Mouse (Mus musculus): ENCODE measurements at regions not wholly inside any gene's neighbourhood (a gene's known extent, or its start where the extent isn't known, plus 50 kb on each side); places are given as distances from the start of the nearest gene placed in this dataset.

- Histone ChIP-seq H3K9me3 (no peaks in the 10 kb centered on the region), H3K27ac (no peak overlapping the region), H3K4me3 (no peak overlapping the region), H3K9ac (no peak overlapping the region), H3K4me2 (no peak overlapping the region), H3K36me3 (replicated peaks) (no peaks in the 10 kb centered on the region), H3K27me3 (replicated peaks) (no peaks in the 10 kb centered on the region), H3K4me1 (no peaks in the 10 kb centered on the region)
- ATAC-seq (replicated peaks) = no peak
- 79% methylated on average over 3 of the region's 3 CpGs for WGBS
These were observed 144.3 kb upstream of the Tgfbr2 start for GRCm38 (mm10) chr9:116319421-116319820.

GRCm38 (mm10) chr9:116316582-116317095, 141.5 kb upstream of the Tgfbr2 start:
- 87% methylated on average over 4 of the region's 4 CpGs for WGBS
- Histone ChIP-seq H3K4me1 (no peaks in the 10 kb centered on the region), H3K4me3 (no peak overlapping the region), H3K36me3 (replicated peaks) (no peaks in the 10 kb centered on the region), H3K9me3 (no peaks in the 10 kb centered on the region), H3K4me2 (no peak overlapping the region), H3K9ac (no peak overlapping the region), H3K27me3 (replicated peaks) (no peaks in the 10 kb centered on the region), H3K27ac (no peak overlapping the region)
- ATAC-seq (replicated peaks) = no peak

- no peak overlapping the region for H3K27ac ChIP-seq
- H3K27me3 ChIP-seq (replicated peaks) = no peaks in the 10 kb centered on the region
- no peaks in the 10 kb centered on the region for H3K9me3 ChIP-seq
- no peak for ATAC-seq (replicated peaks)
- H3K4me3 ChIP-seq = no peak overlapping the region
- H3K9ac ChIP-seq = no peak overlapping the region
- no peaks in the 10 kb centered on the region for H3K4me1 ChIP-seq
- no peaks in the 10 kb centered on the region for H3K36me3 ChIP-seq (replicated peaks)
- no peak overlapping the region for H3K4me2 ChIP-seq
These were observed 139.6 kb upstream of the Tgfbr2 start for GRCm38 (mm10) chr9:116314803-116315202.

- Histone ChIP-seq H3K9me3 (no peaks in the 10 kb centered on the region), H3K27me3 (replicated peaks) (no peaks in the 10 kb centered on the region), H3K4me2 (no peak overlapping the region), H3K4me1 (no peaks in the 10 kb centered on the region), H3K4me3 (no peak overlapping the region), H3K36me3 (replicated peaks) (no peaks in the 10 kb centered on the region), H3K27ac (no peak overlapping the region), H3K9ac (no peak overlapping the region)
- 86% methylated on average over 14 of the region's 14 CpGs for WGBS
- ATAC-seq (replicated peaks) = no peak
These were observed 139.0 kb upstream of the Tgfbr2 start for GRCm38 (mm10) chr9:116313932-116314790.

- H3K4me2 ChIP-seq = no peak overlapping the region
- H3K4me1 ChIP-seq = no peaks in the 10 kb centered on the region
- H3K9ac ChIP-seq = no peak overlapping the region
- WGBS = 77% methylated on average over 3 of the region's 3 CpGs
- no peaks in the 10 kb centered on the region for H3K36me3 ChIP-seq (replicated peaks)
- no peak overlapping the region for H3K4me3 ChIP-seq
- no peaks in the 10 kb centered on the region for H3K27me3 ChIP-seq (replicated peaks)
- H3K27ac ChIP-seq = no peak overlapping the region
- ATAC-seq (replicated peaks) = no peak
- no peaks in the 10 kb centered on the region for H3K9me3 ChIP-seq
These were observed 136.2 kb upstream of the Tgfbr2 start for GRCm38 (mm10) chr9:116311364-116311763.

GRCm38 (mm10) chr9:116301602-116302001, 126.4 kb upstream of the Tgfbr2 start:
- no peak overlapping the region for H3K27ac ChIP-seq
- WGBS = 78% methylated on average over 2 of the region's 2 CpGs
- H3K4me2 ChIP-seq = no peak overlapping the region
- no peak overlapping the region for H3K9ac ChIP-seq
- no peaks in the 10 kb centered on the region for H3K4me1 ChIP-seq
- no peaks in the 10 kb centered on the region for H3K27me3 ChIP-seq (replicated peaks)
- H3K36me3 ChIP-seq (replicated peaks) = no peaks in the 10 kb centered on the region
- no peak overlapping the region for H3K4me3 ChIP-seq
- no peaks in the 10 kb centered on the region for H3K9me3 ChIP-seq
- no peak for ATAC-seq (replicated peaks)

- H3K27ac ChIP-seq = no peak overlapping the region
- H3K36me3 ChIP-seq (replicated peaks) = no peaks in the 10 kb centered on the region
- no peaks in the 10 kb centered on the region for H3K9me3 ChIP-seq
- 34% methylated on average over 4 of the region's 4 CpGs for WGBS
- no peak overlapping the region for H3K9ac ChIP-seq
- H3K4me1 ChIP-seq = no peaks in the 10 kb centered on the region
- ATAC-seq (replicated peaks) = no peak
- H3K27me3 ChIP-seq (replicated peaks) = no peaks in the 10 kb centered on the region
- no peak overlapping the region for H3K4me3 ChIP-seq
- no peak overlapping the region for H3K4me2 ChIP-seq
These were observed 123.6 kb upstream of the Tgfbr2 start for GRCm38 (mm10) chr9:116298791-116299190.

GRCm38 (mm10) chr9:116296349-116296748, 121.2 kb upstream of the Tgfbr2 start:
- no peaks in the 10 kb centered on the region for H3K36me3 ChIP-seq (replicated peaks)
- no peaks in the 10 kb centered on the region for H3K27me3 ChIP-seq (replicated peaks)
- H3K9me3 ChIP-seq = no peaks in the 10 kb centered on the region
- H3K4me1 ChIP-seq = no peaks in the 10 kb centered on the region
- H3K9ac ChIP-seq = no peak overlapping the region
- 90% methylated on average over 7 of the region's 7 CpGs for WGBS
- H3K4me3 ChIP-seq = no peak overlapping the region
- no peak overlapping the region for H3K27ac ChIP-seq
- no peak overlapping the region for H3K4me2 ChIP-seq
- ATAC-seq (replicated peaks) = no peak

- Histone ChIP-seq H3K27me3 (replicated peaks) (no peaks in the 10 kb centered on the region), H3K27ac (no peak overlapping the region), H3K4me2 (no peak overlapping the region), H3K4me3 (no peak overlapping the region), H3K9me3 (no peaks in the 10 kb centered on the region), H3K9ac (no peak overlapping the region), H3K36me3 (replicated peaks) (no peaks in the 10 kb centered on the region), H3K4me1 (no peaks in the 10 kb centered on the region)
- 84% methylated on average over 3 of the region's 3 CpGs for whole genome bisulfite sequencing
- ATAC-seq (replicated peaks) = no peak
These were observed 118.9 kb upstream of the Tgfbr2 start for GRCm38 (mm10) chr9:116294073-116294472.

GRCm38 (mm10) chr9:116293110-116293509, 118.0 kb upstream of the Tgfbr2 start:
- Histone ChIP-seq H3K9me3 (no peaks in the 10 kb centered on the region), H3K4me3 (no peak overlapping the region), H3K27me3 (replicated peaks) (no peaks in the 10 kb centered on the region), H3K4me2 (no peak overlapping the region), H3K4me1 (no peaks in the 10 kb centered on the region), H3K27ac (no peak overlapping the region), H3K36me3 (replicated peaks) (no peaks in the 10 kb centered on the region), H3K9ac (no peak overlapping the region)
- 82% methylated on average over 6 of the region's 6 CpGs for WGBS
- no peak for ATAC-seq (replicated peaks)

GRCm38 (mm10) chr9:116291624-116292023, 116.5 kb upstream of the Tgfbr2 start:
- no peaks in the 10 kb centered on the region for H3K36me3 ChIP-seq (replicated peaks)
- H3K4me2 ChIP-seq = no peak overlapping the region
- ATAC-seq (replicated peaks) = no peak
- H3K27me3 ChIP-seq (replicated peaks) = no peaks in the 10 kb centered on the region
- WGBS = 87% methylated on average over 3 of the region's 3 CpGs
- no peak overlapping the region for H3K27ac ChIP-seq
- H3K4me3 ChIP-seq = no peak overlapping the region
- H3K9ac ChIP-seq = no peak overlapping the region
- no peaks in the 10 kb centered on the region for H3K4me1 ChIP-seq
- no peaks in the 10 kb centered on the region for H3K9me3 ChIP-seq

GRCm38 (mm10) chr9:116290896-116291295, 115.7 kb upstream of the Tgfbr2 start:
- Histone ChIP-seq H3K4me3 (no peak overlapping the region), H3K9ac (no peak overlapping the region), H3K4me1 (no peaks in the 10 kb centered on the region), H3K27ac (no peak overlapping the region), H3K9me3 (no peaks in the 10 kb centered on the region), H3K36me3 (replicated peaks) (no peaks in the 10 kb centered on the region), H3K27me3 (replicated peaks) (no peaks in the 10 kb centered on the region), H3K4me2 (no peak overlapping the region)
- no peak for ATAC-seq (replicated peaks)
- 84% methylated on average over 1 of the region's 1 CpGs for WGBS

Data from midbrain, embryonic 15.5 days (tissue).